Mouse (Mus musculus) large intestine, adult 2 months (tissue): ENCODE results near the gene Sft2d1. TPM values are rescaled to one million over a fixed set of nuclear protein-coding genes. Genes with fewer than 3 reads are reported as not detected.

Experiments used
- DNase-seq: peaks from one replicate; pipeline ENCODE4 v3.0.0-alpha.2; 2012; ENCODE audit warnings: low read depth, low spot score
- WGBS: fragments of 180-500 bp; shearing (Covaris S2); methylation state at CpG from one replicate; pipeline ENCODE4 v1.1.7; 2018; 5-methylcytosine and 5-hydroxymethylcytosine counted together
- polyA plus RNA-seq: library from polyadenylated mRNA; depleted of rRNA; stranded (reverse); fragments of >200 nt; gene quantifications from 2 replicates; pipeline ENCODE4 v1.2.3, GENCODE M21; 2012; rRNA removed

Gene Sft2d1
- polyA plus RNA-seq, 1 experiment: 84.2 TPM

DNA sequence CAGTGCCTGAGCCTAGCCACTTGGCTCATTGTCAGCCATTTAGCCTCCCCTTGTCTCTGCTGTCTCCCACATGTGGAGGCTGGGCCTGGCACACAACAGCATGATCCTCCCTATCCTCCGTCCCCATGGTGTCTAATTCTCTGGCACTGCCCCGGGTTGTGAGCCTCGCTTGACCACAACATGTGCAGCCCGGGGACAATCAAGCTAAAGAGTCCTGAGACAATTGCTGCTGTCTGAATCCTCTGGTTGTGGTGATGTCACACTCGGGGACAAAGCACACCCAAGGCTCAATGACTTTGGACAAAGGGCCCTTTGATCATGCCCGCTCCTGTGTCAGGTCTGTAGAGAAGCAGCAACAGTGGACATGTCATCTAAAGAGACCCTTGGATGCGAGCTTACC lies 40.2 kb downstream of the Sft2d1 start:
- WGBS: 82% methylated on average over 7 of the region's 7 CpGs
- no peak for DNase-seq

DNA sequence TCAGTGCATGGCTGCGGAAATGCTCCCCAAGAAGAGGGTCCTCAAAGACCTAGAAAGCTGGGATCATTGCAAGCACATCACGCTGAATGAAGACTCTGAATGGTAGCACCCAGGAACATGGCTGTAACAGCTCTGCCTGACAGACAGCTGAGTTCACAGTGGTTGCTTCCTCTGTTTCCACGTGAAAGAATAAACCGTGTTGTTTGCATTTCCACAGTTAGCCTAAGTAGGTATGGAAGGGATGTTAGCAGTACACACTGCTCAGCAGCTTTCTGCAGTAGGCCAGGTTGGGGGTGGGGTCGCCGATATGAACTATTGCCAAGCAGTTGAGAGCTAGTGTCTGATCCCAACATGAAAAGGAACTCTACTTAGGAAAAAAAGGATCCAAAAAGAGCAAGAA lies 44.8 kb downstream of the Sft2d1 start, which contains the start of gene T2:
TSS of gene T2 (plus strand) at position 301 of the 400 bp plus-strand sequence.
- no peak for DNase-seq
- WGBS: 73% methylated on average over 6 of the region's 6 CpGs

DNA sequence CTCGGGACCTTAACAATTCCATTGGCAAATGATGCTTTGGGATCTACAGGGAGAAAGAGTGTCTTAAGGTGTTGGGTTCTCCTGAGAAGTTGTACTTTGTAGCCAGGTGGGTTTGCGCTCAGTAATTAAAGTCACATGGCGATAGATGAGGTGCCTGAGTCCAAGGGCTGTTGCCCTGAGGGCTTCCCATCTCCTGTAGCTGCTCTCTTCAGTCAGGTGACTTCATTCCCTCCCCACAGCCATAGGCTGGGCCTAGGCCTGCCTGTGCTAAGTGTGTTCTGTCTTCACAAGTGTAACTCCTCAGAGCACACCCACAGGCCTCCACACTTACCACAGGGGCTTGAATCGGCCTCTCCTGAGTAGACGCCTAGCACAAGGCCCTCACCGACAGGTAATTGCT lies 46.6 kb downstream of the Sft2d1 start:
- no peak for DNase-seq
- 88% methylated on average over 6 of the region's 6 CpGs for WGBS

DNA sequence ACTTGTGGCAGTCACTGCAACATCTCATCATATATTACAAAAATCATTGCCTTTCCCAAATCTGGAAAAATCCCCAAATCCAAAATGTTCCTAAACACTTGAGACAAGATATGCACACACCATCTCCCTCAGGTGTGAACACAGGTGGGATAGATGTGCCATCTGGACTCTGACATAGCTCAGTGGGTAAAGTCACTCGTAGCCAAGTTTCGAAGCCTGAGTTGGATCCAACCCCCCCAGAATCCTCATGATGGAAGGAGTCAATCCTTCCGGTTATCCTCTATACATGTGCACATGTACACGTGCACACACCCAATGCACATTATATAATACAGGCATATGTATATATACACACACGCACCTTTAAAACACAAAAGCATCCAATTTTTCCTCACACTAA lies 50.0 kb downstream of the Sft2d1 start:
- DNase-seq: no peak
- 93% methylated on average over 5 of the region's 5 CpGs for WGBS

DNA sequence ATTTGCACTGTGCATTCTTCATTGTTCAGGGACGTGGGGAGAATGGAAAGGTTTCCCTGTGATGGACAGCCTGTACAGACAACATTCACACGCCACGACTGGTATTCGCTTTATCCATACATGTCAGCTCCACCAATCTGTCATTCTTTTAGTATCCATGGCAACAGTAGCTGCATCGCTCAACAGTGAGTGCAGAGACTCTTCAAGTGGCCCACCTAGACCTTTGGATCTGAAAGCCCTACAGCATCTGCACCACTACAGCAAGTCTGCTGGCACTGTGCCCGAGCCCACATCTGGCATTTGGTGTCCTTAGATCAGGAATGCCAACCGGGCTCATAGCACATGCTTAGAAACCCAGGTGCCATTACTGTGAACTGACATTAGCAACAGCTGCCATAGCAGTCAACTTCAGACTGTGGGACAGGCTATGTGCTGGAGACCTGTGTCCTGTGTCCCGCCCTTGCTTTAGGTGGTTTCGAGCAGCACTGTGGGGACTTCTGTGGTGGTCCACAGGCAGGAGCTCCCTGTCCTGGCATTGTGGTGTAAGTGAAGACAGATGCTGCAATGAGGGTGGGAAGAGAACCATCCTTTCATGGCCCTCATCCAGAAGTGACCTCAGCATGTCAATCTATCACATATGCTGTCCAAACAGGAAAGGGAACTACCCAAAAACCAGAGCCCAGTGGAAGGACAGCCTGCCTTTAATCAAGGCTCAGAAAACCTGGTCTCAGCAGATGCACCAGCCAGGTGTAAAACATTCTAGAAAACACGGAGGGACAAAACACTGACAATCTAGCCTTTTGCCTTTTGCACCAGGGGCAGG lies 50.6 kb downstream of the Sft2d1 start:
- no peak for DNase-seq
- whole genome bisulfite sequencing: 76% methylated on average over 10 of the region's 10 CpGs

DNA sequence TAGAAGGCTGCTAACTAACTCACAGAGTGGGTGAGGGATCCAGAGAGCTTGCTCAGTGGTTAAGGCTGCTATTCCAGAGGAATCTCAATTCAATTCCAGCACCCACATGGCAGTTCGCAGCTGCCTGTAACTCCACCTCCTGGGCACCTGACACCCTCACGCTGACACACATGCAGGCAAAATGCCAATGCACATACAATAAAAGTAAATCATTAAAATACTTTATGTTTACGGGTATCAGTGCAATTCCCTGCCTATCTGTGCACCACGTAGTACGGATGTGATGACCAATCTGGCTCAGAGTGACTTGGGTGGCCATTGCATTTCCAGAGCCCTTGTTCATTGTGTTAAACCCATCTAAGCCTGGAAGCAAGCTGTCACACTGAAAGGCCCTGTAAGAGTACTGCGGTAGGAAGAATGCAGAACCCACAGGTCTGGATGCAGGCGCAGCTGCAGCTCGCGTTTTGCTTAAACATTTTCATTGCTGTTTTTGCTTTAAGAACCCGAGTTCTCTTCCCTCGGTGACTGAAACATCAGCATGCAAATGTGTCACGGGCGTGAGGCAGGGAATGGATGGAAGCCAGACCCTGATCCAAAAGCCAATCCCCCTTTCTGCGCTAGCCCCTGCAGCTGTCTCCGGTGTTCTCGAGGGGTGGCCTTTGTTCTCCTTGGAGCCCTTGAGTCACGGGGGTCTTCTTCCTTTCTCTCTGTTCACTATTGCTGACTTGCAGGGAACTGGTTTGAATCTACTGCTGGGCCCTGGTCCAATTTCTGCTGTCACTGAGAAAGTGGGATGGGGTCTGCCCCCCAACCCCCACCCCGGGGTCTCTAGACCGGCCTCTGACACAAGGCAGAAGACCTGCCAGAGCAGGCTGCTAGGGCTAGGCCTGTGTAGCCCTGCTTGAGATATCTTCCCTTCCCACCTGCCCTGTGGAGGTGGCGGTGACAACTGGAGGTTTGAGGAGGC lies 56.9 kb downstream of the Sft2d1 start:
- WGBS: 17% methylated on average over 20 of the region's 20 CpGs
- DNase-seq: peak; percentile 88

DNA sequence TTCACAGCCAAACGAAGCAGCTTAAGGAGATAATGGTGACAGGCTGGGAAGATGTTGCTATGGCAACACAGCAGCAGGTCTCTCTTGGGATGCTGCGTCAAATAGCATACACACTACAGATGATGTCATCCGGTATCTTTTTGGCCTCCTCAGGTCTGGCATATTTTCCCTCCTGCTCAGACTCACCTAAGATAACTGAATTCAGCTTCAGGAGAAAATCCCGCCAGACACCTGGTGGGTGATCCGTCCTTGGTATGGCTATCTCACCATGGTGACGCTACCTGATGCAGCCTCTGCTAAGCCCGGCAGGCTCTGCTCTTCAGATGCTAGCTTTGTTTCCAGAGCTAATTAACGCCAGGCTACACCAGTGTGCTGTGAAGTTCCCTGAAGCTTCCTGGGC lies 57.7 kb downstream of the Sft2d1 start:
- 43% methylated on average over 8 of the region's 8 CpGs for WGBS
- no peak for DNase-seq

DNA sequence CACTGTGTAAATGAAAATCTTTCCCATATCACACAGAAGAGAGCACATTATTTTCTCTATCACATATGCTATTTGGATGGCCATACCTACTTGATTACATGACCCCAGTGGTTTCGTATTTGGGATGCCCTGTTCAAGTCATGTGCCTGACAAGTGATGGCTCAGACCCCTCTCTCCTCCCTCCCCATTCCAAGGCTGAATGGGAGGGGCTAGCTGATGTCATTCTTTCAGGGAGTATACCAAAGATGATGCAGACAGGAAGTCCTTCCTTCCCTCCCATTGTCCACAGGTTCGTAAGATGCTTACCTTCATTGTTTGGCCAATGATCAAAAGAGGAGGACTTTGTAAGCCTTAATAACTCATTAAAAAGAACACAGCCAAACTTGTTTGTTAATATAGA lies 58.3 kb downstream of the Sft2d1 start:
- WGBS: 46% methylated on average over 2 of the region's 2 CpGs
- no peak for DNase-seq

DNA sequence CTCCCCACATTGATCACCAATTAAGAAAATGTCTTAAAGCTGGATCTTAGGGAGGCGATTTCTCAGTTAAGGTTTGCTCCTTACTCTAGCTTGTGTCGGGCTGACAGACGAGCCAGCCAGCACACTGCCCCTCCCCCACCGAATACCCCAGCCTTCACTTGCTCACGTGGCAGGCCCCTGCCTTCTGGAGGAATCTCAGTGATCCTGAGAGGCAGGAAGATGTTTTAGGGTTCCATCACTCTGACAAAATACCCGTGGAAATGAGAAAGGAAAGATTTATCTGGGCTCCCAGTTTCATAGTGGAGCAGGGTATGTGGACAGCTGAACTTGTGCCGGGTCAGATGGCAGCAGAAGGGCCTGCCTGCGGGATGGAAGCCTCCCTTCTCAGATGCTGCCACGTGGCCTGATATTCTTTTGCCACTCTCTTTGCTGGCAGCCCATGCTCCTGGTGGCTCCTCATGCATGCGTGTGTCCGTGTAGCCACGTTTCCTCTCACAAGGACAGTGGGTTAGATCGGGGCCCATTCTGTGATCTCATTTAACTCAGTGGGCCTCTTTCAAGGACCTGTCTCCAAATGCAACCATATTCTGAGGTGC lies 59.8 kb downstream of the Sft2d1 start:
- no peak for DNase-seq
- 76% methylated on average over 13 of the region's 13 CpGs for WGBS

DNA sequence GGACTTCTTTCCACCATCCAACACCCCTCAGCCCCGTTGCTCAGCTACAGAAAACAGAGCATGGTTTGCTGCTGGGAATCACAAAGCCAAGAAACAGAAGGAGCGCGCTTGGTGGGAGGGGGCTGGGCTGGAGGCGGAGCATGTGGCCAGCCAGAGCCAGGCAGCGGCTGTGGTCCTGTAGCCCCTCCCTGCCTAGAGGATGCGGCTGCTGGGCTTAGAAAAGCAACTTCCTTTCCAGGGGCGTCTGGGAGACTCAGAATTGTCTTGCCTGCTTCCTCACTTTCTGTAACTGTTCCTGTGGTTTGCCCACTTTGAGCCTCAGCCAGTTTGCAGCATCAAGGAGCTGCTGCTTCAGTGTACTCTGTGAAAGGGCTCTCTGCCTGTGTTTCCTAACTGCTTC lies 60.9 kb downstream of the Sft2d1 start:
- 28% methylated on average over 7 of the region's 7 CpGs for whole genome bisulfite sequencing
- DNase-seq: no peak

DNA sequence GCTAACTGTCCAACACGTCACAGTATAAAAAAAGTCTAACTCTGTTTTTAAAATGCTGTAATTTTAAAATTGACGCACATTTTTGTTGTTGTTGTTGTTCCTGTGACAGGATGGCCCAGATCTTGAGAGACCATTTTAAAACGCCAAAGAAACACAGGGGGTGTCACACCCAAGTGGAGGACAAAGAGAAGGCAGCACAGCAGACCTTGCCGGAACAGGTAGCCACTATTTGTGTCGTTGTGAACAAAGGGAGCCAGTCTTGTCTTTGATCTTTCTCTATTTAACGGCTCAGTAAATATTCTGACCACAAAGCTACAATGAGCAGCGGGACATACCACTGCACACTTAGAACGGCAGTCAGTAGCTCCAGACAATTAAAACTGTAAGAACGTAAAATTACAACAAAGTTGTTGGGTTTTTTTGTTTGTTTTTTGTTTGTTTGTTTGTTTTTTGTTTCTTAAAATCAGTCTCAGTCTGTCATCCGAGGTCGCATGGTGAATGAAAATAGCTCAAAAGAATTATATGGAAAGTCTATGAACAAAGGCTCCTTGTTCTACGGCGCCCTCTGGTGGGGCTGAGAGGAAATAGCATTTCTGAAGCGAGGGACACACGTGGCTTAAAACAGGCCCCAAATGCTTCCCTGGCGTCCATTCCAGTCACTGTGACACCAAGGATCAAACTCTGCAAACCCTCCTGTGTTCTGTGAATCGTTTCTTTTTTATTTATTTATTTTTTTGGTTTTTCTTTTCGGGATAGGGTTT lies 61.6 kb downstream of the Sft2d1 start:
- WGBS: 3% methylated on average over 18 of the region's 18 CpGs
- peak; percentile 36 for DNase-seq

Other genes with a start within 250 kb of the Sft2d1 start
- gene Gm49673, start 163.3 kb upstream of the Sft2d1 start, polyA plus RNA-seq: 0.43 TPM in 1 of 2 replicates, not detected in the other
- 39.2 and 62.1 TPM in 2 replicates for gene Rnaset2a, start 163.0 kb upstream of the Sft2d1 start, polyA plus RNA-seq
- gene Fgfr1op, start 145.6 kb upstream of the Sft2d1 start, polyA plus RNA-seq: 2.6 TPM in 2 replicates
- 7.1 and 7.8 TPM in 2 replicates for gene Ccr6, start 75.1 kb upstream of the Sft2d1 start, polyA plus RNA-seq
- 155 and 174 TPM in 2 replicates for gene Mpc1, start 28.2 kb upstream of the Sft2d1 start, polyA plus RNA-seq
- 0.15 and 0.16 TPM in 2 replicates for gene Prr18, start 26.4 kb downstream of the Sft2d1 start, polyA plus RNA-seq
- 0.14 and 0.17 TPM in 2 replicates for gene T2, start 44.9 kb downstream of the Sft2d1 start, polyA plus RNA-seq
- gene T, start 123.3 kb downstream of the Sft2d1 start, polyA plus RNA-seq: not detected in 2 replicates
- gene Pde10a, start 214.3 kb downstream of the Sft2d1 start, polyA plus RNA-seq: 0.57 and 1.0 TPM in 2 replicates